Mouse (Mus musculus): ENCODE measurements at regions not wholly inside any gene's neighbourhood (a gene's known extent, or its start where the extent isn't known, plus 50 kb on each side); places are given as distances from the start of the nearest gene placed in this dataset.

DNA sequence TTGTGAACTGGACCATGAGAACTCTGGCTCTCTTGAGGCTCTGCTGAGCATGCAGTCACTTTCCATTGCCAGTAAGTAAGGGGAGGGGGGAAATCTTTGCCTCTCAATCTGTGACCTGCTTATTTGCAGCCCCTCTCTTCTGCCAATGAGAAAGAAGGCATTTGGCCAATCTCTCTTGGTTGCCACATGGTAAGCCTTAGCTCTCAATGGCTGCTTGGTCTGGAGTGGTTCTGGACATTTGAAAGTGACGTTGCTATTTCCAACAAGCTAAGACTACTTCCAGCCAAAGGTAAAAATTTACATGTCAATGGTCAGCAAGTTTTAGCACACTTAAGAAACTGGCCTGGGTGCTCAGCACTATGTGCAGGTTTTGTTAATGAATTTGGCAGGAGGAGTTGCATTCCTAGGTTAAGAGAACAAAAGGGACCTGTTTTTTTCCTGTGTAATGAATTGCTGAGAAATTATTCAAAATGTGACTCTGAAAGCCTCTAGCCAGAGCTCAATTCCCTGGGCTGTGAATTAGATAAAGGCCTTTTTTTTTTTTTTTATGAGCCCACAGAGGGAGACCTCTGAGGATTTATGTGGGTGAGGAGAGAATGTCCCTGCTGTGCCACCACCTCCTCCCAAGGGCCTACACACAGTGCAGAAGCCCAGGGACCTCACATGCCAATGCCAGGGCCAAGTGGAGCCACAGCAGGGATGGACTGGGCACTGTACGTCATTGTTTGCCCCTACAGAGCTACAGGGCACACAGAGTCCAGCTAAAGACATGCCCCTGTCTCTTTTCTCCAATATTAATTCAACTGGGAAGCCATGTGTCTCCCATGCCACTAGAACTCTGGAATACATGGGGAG, 108.0 kb upstream of the Peli2 start:
- DNase-seq: no peak
- Histone ChIP-seq H3K4me1 (ENCODE audit: control insufficient read depth, insufficient read depth, low read length) (no peaks in the 10 kb centered on the region), H3K4me3 (replicated peaks; ENCODE audit: extremely low read depth, low read depth, low read length) (no peak overlapping the region)
- 69% methylated on average over 2 of the region's 2 CpGs for WGBS
- no peak for TF ChIP-seq POLR2A (IDR thresholded peaks at IDR 0.05; ENCODE audit: borderline replicate concordance, extremely low read depth, low read depth, low read length)
- TF ChIP-seq CTCF (IDR thresholded peaks at IDR 0.05; ENCODE audit: insufficient read depth, low read length): no peak

DNA sequence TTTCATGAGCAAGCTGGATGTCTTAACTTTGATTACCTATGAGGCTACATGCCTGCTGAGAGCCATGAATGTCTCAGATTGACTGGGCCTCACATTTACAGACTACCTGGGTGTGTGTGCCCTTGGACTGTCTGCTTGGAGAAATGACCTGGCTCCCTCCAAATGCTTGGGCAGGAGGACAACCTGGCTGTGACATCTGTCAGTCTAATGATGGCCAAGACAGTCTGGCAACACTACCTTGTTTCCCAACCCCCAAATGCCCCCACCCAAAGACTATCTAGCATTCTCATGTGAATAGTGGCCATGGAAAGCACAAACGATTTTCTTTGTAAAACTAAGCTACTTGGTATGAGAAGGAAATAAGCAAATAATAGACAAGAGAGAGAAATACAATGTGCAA, 107.2 kb upstream of the Peli2 start:
- H3K4me3 ChIP-seq (replicated peaks; ENCODE audit: extremely low read depth, low read depth, low read length): no peak overlapping the region
- TF ChIP-seq POLR2A (IDR thresholded peaks at IDR 0.05; ENCODE audit: borderline replicate concordance, extremely low read depth, low read depth, low read length): no peak
- TF ChIP-seq CTCF (IDR thresholded peaks at IDR 0.05; ENCODE audit: insufficient read depth, low read length): no peak
- H3K4me1 ChIP-seq (ENCODE audit: control insufficient read depth, insufficient read depth, low read length): no peaks in the 10 kb centered on the region
- DNase-seq: no peak
- WGBS: 70% methylated on average over 1 of the region's 1 CpGs

DNA sequence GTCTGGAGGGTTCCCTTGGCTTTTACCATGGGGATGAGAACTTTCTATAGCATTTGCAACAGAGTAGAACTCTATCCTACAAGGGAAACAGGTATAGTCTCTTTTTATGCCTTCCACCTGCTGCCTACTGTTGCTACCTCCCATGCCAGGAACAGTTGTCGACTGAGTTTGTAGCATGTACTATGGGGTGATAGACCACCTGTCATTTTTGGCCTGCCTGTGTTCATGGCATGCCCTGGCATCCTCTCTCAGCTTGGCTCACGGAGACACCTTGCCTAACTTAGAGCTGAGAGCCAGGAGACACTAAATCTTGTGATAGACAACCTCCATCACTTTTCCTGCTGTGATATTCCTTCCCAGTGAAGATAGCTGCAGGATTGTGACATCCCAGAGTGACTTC, 105.8 kb upstream of the Peli2 start:
- DNase-seq: no peak
- Histone ChIP-seq H3K4me3 (replicated peaks; ENCODE audit: extremely low read depth, low read depth, low read length) (no peak overlapping the region), H3K4me1 (ENCODE audit: control insufficient read depth, insufficient read depth, low read length) (no peaks in the 10 kb centered on the region)
- 80% methylated on average over 2 of the region's 2 CpGs for WGBS
- TF ChIP-seq CTCF (IDR thresholded peaks at IDR 0.05; ENCODE audit: insufficient read depth, low read length): no peak
- TF ChIP-seq POLR2A (IDR thresholded peaks at IDR 0.05; ENCODE audit: borderline replicate concordance, extremely low read depth, low read depth, low read length): no peak

DNA sequence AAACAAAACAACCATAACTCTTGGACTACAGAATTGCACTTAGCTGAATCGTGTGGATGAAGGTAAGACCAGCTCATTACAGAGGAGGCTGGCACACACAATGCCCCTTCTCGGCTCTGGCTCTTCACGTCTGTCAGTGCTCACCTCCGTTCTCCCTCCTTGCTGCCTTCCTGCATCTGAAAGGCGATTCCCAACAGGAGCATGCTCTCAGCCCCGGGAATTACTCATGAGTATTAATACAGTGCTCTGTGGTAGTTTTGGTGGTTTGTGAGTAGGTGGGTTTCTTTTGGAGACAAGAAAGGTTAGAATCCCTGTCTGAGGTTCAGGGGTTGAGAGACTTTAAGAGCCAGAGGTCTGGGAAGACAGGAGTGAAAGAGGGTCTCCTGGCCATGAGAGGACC, 102.7 kb upstream of the Peli2 start:
- DNase-seq: no peak
- Histone ChIP-seq H3K4me3 (replicated peaks; ENCODE audit: extremely low read depth, low read depth, low read length) (no peak overlapping the region), H3K4me1 (ENCODE audit: control insufficient read depth, insufficient read depth, low read length) (no peaks in the 10 kb centered on the region)
- TF ChIP-seq CTCF (IDR thresholded peaks at IDR 0.05; ENCODE audit: insufficient read depth, low read length) (no peak), POLR2A (IDR thresholded peaks at IDR 0.05; ENCODE audit: borderline replicate concordance, extremely low read depth, low read depth, low read length) (no peak)
- 79% methylated on average over 6 of the region's 6 CpGs for WGBS

DNA sequence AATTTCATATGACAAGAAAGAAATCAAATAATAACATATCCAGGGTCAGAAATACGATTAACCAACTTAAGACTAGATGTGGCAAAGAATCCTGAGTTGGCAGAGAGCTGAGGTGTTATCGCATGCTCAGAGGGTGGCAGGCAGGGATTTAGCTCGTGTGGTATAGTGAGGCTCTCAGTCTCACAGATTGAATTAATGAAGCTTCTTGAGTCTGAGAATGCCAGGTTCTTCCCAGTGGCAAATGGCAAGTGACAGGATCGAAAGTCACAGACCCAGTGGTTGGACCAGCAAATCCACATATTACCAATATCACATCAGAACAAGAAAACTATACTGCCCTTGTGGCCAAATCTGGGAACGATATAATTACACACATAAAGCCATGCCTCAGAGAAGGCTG, 101.3 kb upstream of the Peli2 start:
- DNase-seq: no peak
- TF ChIP-seq CTCF (IDR thresholded peaks at IDR 0.05; ENCODE audit: insufficient read depth, low read length): no peak
- WGBS: 74% methylated on average over 5 of the region's 5 CpGs
- no peak overlapping the region for H3K4me3 ChIP-seq (replicated peaks; ENCODE audit: extremely low read depth, low read depth, low read length)
- no peaks in the 10 kb centered on the region for H3K4me1 ChIP-seq (ENCODE audit: control insufficient read depth, insufficient read depth, low read length)

DNA sequence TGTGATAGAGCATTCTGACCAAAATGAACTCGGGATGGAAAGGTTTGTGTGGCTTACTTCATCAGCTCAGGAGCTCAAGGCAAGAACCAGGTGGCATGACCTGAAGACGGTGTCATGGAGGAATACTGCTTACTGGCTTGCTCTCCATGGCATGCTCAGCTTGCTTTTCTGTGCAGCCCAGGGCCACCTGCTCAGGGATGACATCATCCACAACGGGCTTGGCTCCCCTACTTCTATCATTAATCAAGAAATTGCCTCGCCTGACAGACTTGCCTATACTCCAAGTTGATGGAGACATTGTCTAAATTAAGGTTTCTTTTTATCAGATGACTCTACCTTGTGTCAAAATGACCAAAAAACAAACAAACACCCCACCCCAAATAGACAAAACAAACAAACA, 98.4 kb upstream of the Peli2 start:
- Histone ChIP-seq H3K4me3 (replicated peaks; ENCODE audit: extremely low read depth, low read depth, low read length) (no peak overlapping the region), H3K4me1 (ENCODE audit: control insufficient read depth, insufficient read depth, low read length) (no peaks in the 10 kb centered on the region)
- no peak for DNase-seq
- WGBS: 74% methylated on average over 4 of the region's 4 CpGs
- TF ChIP-seq CTCF (IDR thresholded peaks at IDR 0.05; ENCODE audit: insufficient read depth, low read length) (no peak), POLR2A (IDR thresholded peaks at IDR 0.05; ENCODE audit: borderline replicate concordance, extremely low read depth, low read depth, low read length) (no peak)

DNA sequence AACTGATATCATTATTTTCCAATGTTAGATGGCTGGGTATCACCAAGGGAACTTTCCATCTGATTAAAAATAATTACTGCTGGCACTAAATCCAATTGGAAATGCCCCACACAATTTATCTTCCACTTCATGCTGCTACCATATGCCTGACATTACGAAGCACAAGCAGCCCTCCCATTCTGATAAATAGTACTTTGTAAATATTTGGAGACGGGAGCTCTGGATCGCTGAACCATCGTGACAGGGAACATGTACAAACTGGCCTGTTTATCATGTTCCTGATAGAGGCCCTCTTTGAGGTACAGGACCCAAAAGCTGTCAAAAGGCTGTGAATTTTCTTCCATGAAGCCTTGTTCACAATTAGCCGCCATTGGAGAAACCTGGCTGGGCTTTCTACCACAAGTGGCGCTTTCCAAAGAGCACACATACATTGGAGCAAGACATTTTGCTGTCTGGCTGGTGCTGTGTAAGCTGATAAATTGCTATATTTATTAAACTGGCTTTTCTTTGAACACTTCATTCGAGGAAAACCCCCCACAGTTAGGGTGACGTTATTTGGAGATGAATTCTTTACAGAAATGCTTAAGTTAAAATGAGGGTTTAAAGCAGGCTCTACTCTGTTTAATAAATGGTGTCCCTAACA, 96.5 kb upstream of the Peli2 start:
- H3K4me3 ChIP-seq (replicated peaks; ENCODE audit: extremely low read depth, low read depth, low read length): no peak overlapping the region
- TF ChIP-seq POLR2A (IDR thresholded peaks at IDR 0.05; ENCODE audit: borderline replicate concordance, extremely low read depth, low read depth, low read length) (no peak), CTCF (IDR thresholded peaks at IDR 0.05; ENCODE audit: insufficient read depth, low read length) (no peak)
- 47% methylated on average over 8 of the region's 8 CpGs for WGBS
- no peaks in the 10 kb centered on the region for H3K4me1 ChIP-seq (ENCODE audit: control insufficient read depth, insufficient read depth, low read length)
- DNase-seq: no peak

DNA sequence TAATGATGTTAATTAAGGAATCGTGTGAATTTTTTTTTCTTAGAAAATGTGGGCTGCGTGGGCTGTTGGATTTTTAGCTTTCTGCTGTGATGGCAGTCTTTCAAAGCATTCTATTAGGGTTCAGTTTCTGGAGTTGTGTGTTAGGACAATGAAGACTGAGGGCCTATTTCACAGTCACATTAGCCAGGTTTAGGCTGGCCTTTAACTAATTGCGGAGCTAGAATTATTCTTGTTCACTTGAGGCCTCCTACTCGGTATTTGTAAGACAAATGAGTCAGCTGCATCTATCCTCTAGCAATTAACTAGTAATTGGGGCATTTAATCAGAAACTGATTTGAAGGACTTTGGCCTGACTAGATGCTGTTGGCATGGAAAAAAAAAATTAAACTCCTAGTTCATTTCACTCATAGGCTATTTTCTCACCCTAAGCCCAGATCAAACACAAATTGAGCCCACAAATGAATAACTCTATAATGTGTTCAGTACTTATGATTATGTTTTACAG, 81.3 kb upstream of the Peli2 start:
- no peak for TF ChIP-seq POLR2A (IDR thresholded peaks at IDR 0.05; ENCODE audit: borderline replicate concordance, extremely low read depth, low read depth, low read length)
- TF ChIP-seq CTCF (IDR thresholded peaks at IDR 0.05; ENCODE audit: insufficient read depth, low read length): no peak
- Histone ChIP-seq H3K4me1 (ENCODE audit: control insufficient read depth, insufficient read depth, low read length) (no peaks in the 10 kb centered on the region), H3K4me3 (replicated peaks; ENCODE audit: extremely low read depth, low read depth, low read length) (no peak overlapping the region)
- WGBS: 89% methylated on average over 4 of the region's 4 CpGs
- no peak for DNase-seq

DNA sequence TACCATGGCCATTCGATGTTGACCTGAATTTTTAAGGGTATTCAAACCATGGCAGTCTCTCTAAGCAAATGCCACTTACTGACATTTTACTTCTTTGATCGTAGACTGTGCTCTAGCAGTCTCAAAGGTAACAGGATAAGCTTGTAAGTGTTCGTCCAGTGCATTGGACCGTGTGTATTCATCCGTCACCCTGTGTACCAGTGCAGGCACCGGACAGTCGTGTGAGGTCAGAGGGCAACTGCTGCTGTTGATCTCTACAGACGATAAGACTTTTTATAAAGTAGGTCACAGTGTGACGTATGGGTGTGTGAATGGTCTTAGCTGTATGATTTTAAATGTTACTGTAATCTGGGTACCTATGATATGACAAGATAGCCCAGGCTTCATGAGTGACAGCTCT, 74.5 kb upstream of the Peli2 start:
- H3K4me1 ChIP-seq (ENCODE audit: control insufficient read depth, insufficient read depth, low read length): no peaks in the 10 kb centered on the region
- TF ChIP-seq CTCF (IDR thresholded peaks at IDR 0.05; ENCODE audit: insufficient read depth, low read length) (no peak), POLR2A (IDR thresholded peaks at IDR 0.05; ENCODE audit: borderline replicate concordance, extremely low read depth, low read depth, low read length) (no peak)
- WGBS: 77% methylated on average over 9 of the region's 9 CpGs
- no peak for DNase-seq
- no peak overlapping the region for H3K4me3 ChIP-seq (replicated peaks; ENCODE audit: extremely low read depth, low read depth, low read length)

DNA sequence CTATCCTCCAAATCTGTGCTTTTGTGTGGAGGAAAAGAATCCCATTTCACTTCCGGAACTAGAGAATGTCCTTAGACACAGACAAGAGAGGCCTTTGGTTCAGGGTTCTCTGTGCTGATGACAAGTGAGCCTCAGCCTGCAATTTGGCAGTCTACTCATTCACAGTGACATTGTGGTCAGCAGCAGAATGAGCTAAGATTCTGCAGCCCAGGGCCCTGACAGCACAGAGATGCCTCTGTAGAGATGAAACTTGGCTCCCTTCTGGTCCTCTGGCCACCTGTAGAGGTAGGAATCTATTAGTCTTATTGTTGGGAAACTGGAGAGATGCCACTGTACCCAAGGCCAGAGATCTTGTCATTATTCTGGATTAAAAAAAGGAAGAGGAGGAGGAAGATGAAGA, 73.8 kb upstream of the Peli2 start:
- no peak overlapping the region for H3K4me3 ChIP-seq (replicated peaks; ENCODE audit: extremely low read depth, low read depth, low read length)
- DNase-seq: no peak
- WGBS: 75% methylated on average over 1 of the region's 1 CpGs

More for the DNA sequence above, 73.8 kb upstream of the Peli2 start:
- no peaks in the 10 kb centered on the region for H3K4me1 ChIP-seq (ENCODE audit: control insufficient read depth, insufficient read depth, low read length)
- TF ChIP-seq POLR2A (IDR thresholded peaks at IDR 0.05; ENCODE audit: borderline replicate concordance, extremely low read depth, low read depth, low read length) (no peak), CTCF (IDR thresholded peaks at IDR 0.05; ENCODE audit: insufficient read depth, low read length) (no peak)

Measured in lung, adult 2 months (tissue).